10 mouse cellular contexts compared by ENCODE assay signal in the genomic region with DNA sequence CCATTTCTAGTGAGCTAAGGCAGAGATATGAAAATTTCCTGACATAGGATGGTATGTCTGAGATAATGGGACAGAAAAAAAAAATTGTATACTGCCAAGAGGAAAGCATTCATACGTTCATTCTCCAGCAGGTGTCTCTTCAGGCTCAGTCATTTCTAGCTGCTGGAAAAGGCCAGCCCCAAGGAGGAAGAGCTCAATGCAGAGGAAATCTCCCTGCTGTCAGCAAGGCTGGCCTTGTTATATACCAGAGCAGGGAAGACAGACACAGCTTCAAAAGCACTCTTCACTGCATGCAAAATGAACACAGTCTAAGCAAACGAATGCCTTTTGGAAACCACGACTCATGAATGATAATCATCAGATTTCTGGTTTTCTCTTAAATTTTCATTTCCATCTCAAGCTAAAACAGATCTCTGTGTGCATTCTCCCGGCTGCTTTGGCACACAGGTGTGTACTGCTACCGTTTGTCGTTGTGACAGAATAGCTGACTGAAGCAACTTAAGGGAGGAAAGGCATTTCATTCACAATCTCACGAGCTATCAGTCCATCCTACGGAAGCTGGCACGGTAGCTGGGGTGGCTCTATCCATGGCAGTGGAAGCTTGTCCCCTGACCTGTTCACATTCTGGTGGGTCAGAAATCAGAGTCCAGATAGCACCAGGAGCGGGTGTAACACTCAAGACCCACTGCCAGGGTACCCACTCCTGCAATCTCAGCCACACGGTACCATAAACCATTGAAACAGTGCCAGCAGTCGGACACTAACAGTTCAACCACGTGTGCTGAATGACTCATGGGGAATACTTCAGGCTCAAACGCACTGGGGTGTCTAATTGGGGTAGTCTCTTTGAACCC.
DNase-seq lines count a peak whose midpoint lies in the region; ATAC-seq and TF ChIP-seq lines count a peak whose summit lies in the region.
"Had no signal": no experiment of that assay in that cellular context is flagged by ENCODE, and none has a peak within 500 bp of the region (broad histone marks: within the 10 kb centered on the region; RNA-seq: fewer than 3 reads in every experiment).

No protein-coding gene starts in this region.

- no peaks in the 10 kb centered on the region for H3K36me3 ChIP-seq in embryonic facial prominence, embryonic 14.5 days (ENCODE audit: control insufficient read depth, insufficient read depth, low read length)
- no peaks in the 10 kb centered on the region for H3K36me3 ChIP-seq in hindbrain, postnatal 0 days (ENCODE audit: insufficient read depth, low read length)
- H3K36me3 ChIP-seq in midbrain, embryonic 15.5 days (replicated peaks) = no peaks in the 10 kb centered on the region
- H3K36me3 ChIP-seq: embryonic facial prominence, embryonic 13.5 days had no signal

- TF ChIP-seq CTCF in cerebellum, adult 2 months (IDR thresholded peaks at IDR 0.05; ENCODE audit: borderline replicate concordance, insufficient read depth, low read depth, low read length) = peak; percentile 27; the same call in 1 of the 2 replicates
- TF ChIP-seq CTCF in hindbrain, postnatal 0 days (IDR thresholded peaks at IDR 0.05; ENCODE audit: low read depth) = peak; percentile 74

- H3K27ac ChIP-seq in cerebellum, adult 2 months (ENCODE audit: insufficient read depth, low read length) = no peak overlapping the region
- no peak overlapping the region for H3K27ac ChIP-seq in embryonic facial prominence, embryonic 14.5 days (replicated peaks; ENCODE audit: low read depth, low read length)
- no peak overlapping the region for H3K27ac ChIP-seq in hindbrain, postnatal 0 days
- peak overlapping the region; percentile 43; the same call in 1 of the 2 replicates for H3K27ac ChIP-seq in midbrain, embryonic 15.5 days
- H3K27ac ChIP-seq: embryonic facial prominence, embryonic 13.5 days had no signal

- H3K4me2 ChIP-seq in embryonic facial prominence, embryonic 14.5 days (ENCODE audit: low read depth, low read length) = no peak overlapping the region
- H3K4me2 ChIP-seq in hindbrain, postnatal 0 days (ENCODE audit: low read depth, low read length) = no peak overlapping the region
- no peak overlapping the region for H3K4me2 ChIP-seq in midbrain, embryonic 15.5 days
- H3K4me2 ChIP-seq: embryonic facial prominence, embryonic 13.5 days had no signal

- H3K4me3 ChIP-seq in cerebellum, adult 2 months (replicated peaks; ENCODE audit: insufficient read depth, low read depth, low read length) = no peak overlapping the region
- no peak overlapping the region for H3K4me3 ChIP-seq in embryonic facial prominence, embryonic 14.5 days (ENCODE audit: low read depth, low read length)
- H3K4me3 ChIP-seq in hindbrain, postnatal 0 days (ENCODE audit: low read length) = no peak overlapping the region
- no peak overlapping the region for H3K4me3 ChIP-seq in midbrain, embryonic 15.5 days
- H3K4me3 ChIP-seq: embryonic facial prominence, embryonic 13.5 days had no signal

- WGBS in cerebellum, adult 2 months = 45% methylated on average over 14 of the region's 14 CpGs
- 56% methylated on average over 14 of the region's 14 CpGs for WGBS in embryonic facial prominence, embryonic 14.5 days
- WGBS in hindbrain, postnatal 0 days = 64% methylated on average over 14 of the region's 14 CpGs
- WGBS in midbrain, embryonic 15.5 days = 65% methylated on average over 14 of the region's 14 CpGs

- TF ChIP-seq POLR2A in cerebellum, adult 2 months (IDR thresholded peaks at IDR 0.05; ENCODE audit: borderline replicate concordance, insufficient read depth, low read length) = no peak

- peak; percentile 62; the same call in 1 of the 2 replicates for ATAC-seq in embryonic facial prominence, embryonic 14.5 days (ENCODE audit: low read depth)
- peak; percentile 76 for ATAC-seq in hindbrain, postnatal 0 days
- peak; percentile 89 for ATAC-seq in midbrain, embryonic 15.5 days (replicated peaks)
- no peak for ATAC-seq in erythroblast, adult 5-6 weeks (replicated peaks; ENCODE audit: low FRiP score, poor library complexity, severe bottlenecking)

- H3K27me3 ChIP-seq in cerebellum, adult 2 months (ENCODE audit: control insufficient read depth, insufficient read depth, low read length) = no peaks in the 10 kb centered on the region
- no peaks in the 10 kb centered on the region for H3K27me3 ChIP-seq in embryonic facial prominence, embryonic 14.5 days (replicated peaks; ENCODE audit: control insufficient read depth, insufficient read depth, low read length)
- H3K27me3 ChIP-seq in hindbrain, postnatal 0 days (ENCODE audit: insufficient read depth, low read length) = no peaks in the 10 kb centered on the region
- H3K27me3 ChIP-seq in midbrain, embryonic 15.5 days (replicated peaks) = no peaks in the 10 kb centered on the region
- H3K27me3 ChIP-seq: CH12.LX; embryonic facial prominence, embryonic 13.5 days had no signal

- no peaks in the 10 kb centered on the region for H3K4me1 ChIP-seq in cerebellum, adult 2 months (ENCODE audit: control insufficient read depth, insufficient read depth, low read length)
- H3K4me1 ChIP-seq in embryonic facial prominence, embryonic 14.5 days (ENCODE audit: control insufficient read depth, insufficient read depth, low read length) = no peaks in the 10 kb centered on the region
- H3K4me1 ChIP-seq in hindbrain, postnatal 0 days (ENCODE audit: insufficient read depth, low read length) = no peaks in the 10 kb centered on the region
- no peaks in the 10 kb centered on the region for H3K4me1 ChIP-seq in midbrain, embryonic 15.5 days

- no peak overlapping the region for H3K9ac ChIP-seq in embryonic facial prominence, embryonic 14.5 days (ENCODE audit: low read depth, low read length)
- no peak overlapping the region for H3K9ac ChIP-seq in hindbrain, postnatal 0 days (replicated peaks; ENCODE audit: low read length)
- no peak overlapping the region for H3K9ac ChIP-seq in midbrain, embryonic 15.5 days
- H3K9ac ChIP-seq: embryonic facial prominence, embryonic 13.5 days had no signal

- peak; percentile 12 to 14 for DNase-seq in cerebellum, adult 2 months
- no peak for DNase-seq in cerebellum, adult 11-12 months
- peak; percentile 61 for DNase-seq in 416B (ENCODE audit: low read depth)
- peak; percentile 85 for DNase-seq in embryonic facial prominence, embryonic 14.5 days (ENCODE audit: low spot score)
- DNase-seq in hindbrain, postnatal 0 days (ENCODE audit: low spot score) = peak; percentile 85
- DNase-seq in urinary bladder, postnatal 25 days (ENCODE audit: low spot score) = no peak

- H3K9me3 ChIP-seq in embryonic facial prominence, embryonic 14.5 days (ENCODE audit: control insufficient read depth, low read length) = no peaks in the 10 kb centered on the region
- no peaks in the 10 kb centered on the region for H3K9me3 ChIP-seq in hindbrain, postnatal 0 days (ENCODE audit: low read length)
- no peaks in the 10 kb centered on the region for H3K9me3 ChIP-seq in midbrain, embryonic 15.5 days
- H3K9me3 ChIP-seq: embryonic facial prominence, embryonic 13.5 days had no signal

Comparison
In these comparisons a context has a peak if more than half of its experiments do, and no peak if none do; other contexts are left out.
1. DNase-seq: peak in cerebellum, adult 2 months (2 of 2), 416B (single experiment), embryonic facial prominence, embryonic 14.5 days (single experiment) and hindbrain, postnatal 0 days (single experiment); none in cerebellum, adult 11-12 months (single experiment) and urinary bladder, postnatal 25 days (single experiment).